Mouse (Mus musculus): ENCODE data around the gene Olfr10.

The Olfr10 gene

GRCm38 (mm10) chr11:49329686-49330085, 25.1 kb downstream of the Olfr10 start:
- no peak for DNase-seq

DNA sequence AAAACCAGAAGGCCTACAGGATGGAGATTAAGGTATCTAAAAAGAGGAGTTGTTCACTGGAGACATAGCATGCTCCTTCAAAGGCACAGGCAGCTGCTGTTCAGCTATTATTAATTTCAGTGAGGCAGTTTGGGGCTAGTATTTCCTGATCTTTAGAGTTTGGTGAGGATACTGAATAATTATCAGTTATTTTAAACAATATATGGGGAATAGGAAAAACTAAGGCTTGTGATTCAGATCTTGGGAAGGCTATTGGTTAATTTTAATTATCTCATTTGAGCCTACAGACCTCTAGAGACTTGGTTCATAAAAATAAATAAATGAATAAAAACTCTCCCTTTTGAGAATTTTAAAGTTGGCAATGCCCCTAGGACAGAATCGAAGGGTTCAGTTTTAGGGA, 30.3 kb downstream of the Olfr10 start, which contains the start of gene Olfr1390:
TSS of gene Olfr1390 (plus strand) at position 301 of the 400 bp plus-strand sequence.
- no peak for DNase-seq

GRCm38 (mm10) chr11:49337150-49337832, 32.8 kb downstream of the Olfr10 start:
- DNase-seq = no peak
